Mouse (Mus musculus): Measurements from ENCODE around the gene Acox2. TPM values are rescaled to one million over a fixed set of nuclear protein-coding genes. Genes with fewer than 3 reads are reported as not detected.
A peak's percentile ranks its signal among the peaks of the same experiment; 100 is the strongest.
"Not testable (repeated sequence)": the region's sequence is repeated elsewhere in the genome, so short reads cannot be mapped to it uniquely, and the experiment has no call there.

The Acox2 gene
- polyA plus RNA-seq, 1 experiment from 2014 or later: not detected

- 87% methylated on average over 5 of the region's 5 CpGs for WGBS
- ATAC-seq (replicated peaks; ENCODE audit: low FRiP score): peak; percentile 81; the same call in 1 of the 2 replicates
Measured at GRCm38 (mm10) chr14:8286595-8286994, 27.4 kb upstream of the Acox2 start.

GRCm38 (mm10) chr14:8283784-8284183 is 24.6 kb upstream of the Acox2 start:
- Histone ChIP-seq H3K36me3 (ENCODE audit: control insufficient read depth, insufficient read depth, low read length) (no peaks in the 10 kb centered on the region), H3K4me3 (ENCODE audit: low read depth, low read length) (no peak overlapping the region), H3K4me2 (ENCODE audit: low read depth, low read length, severe bottlenecking) (no peak overlapping the region), H3K9me3 (ENCODE audit: control insufficient read depth, low read length) (no peaks in the 10 kb centered on the region), H3K27me3 (ENCODE audit: control insufficient read depth, insufficient read depth, low read length) (no peaks in the 10 kb centered on the region), H3K9ac (ENCODE audit: low read length) (no peak overlapping the region), H3K27ac (ENCODE audit: low read depth, low read length) (no peak overlapping the region), H3K4me1 (replicated peaks; ENCODE audit: control insufficient read depth, insufficient read depth, low read length) (no peaks in the 10 kb centered on the region)
- ATAC-seq (replicated peaks; ENCODE audit: low FRiP score) (no peak), DNase-seq (ENCODE audit: low spot score) (no peak)

More at GRCm38 (mm10) chr14:8286595-8286994, 27.4 kb upstream of the Acox2 start:
- not testable (repeated sequence) for H3K36me3 ChIP-seq (ENCODE audit: control insufficient read depth, insufficient read depth, low read length); H3K4me1 ChIP-seq (replicated peaks; ENCODE audit: control insufficient read depth, insufficient read depth, low read length); H3K4me2 ChIP-seq (ENCODE audit: low read depth, low read length, severe bottlenecking); H3K27me3 ChIP-seq (ENCODE audit: control insufficient read depth, insufficient read depth, low read length); H3K9me3 ChIP-seq (ENCODE audit: control insufficient read depth, low read length); H3K27ac ChIP-seq (ENCODE audit: low read depth, low read length); DNase-seq (ENCODE audit: low spot score); H3K4me3 ChIP-seq (ENCODE audit: low read depth, low read length); H3K9ac ChIP-seq (ENCODE audit: low read length)

GRCm38 (mm10) chr14:8271281-8271680 is 12.1 kb upstream of the Acox2 start:
- H3K4me3 ChIP-seq (ENCODE audit: low read depth, low read length); H3K27me3 ChIP-seq (ENCODE audit: control insufficient read depth, insufficient read depth, low read length); H3K4me2 ChIP-seq (ENCODE audit: low read depth, low read length, severe bottlenecking); H3K9me3 ChIP-seq (ENCODE audit: control insufficient read depth, low read length); ATAC-seq (replicated peaks; ENCODE audit: low FRiP score); H3K4me1 ChIP-seq (replicated peaks; ENCODE audit: control insufficient read depth, insufficient read depth, low read length); DNase-seq (ENCODE audit: low spot score); H3K9ac ChIP-seq (ENCODE audit: low read length); H3K27ac ChIP-seq (ENCODE audit: low read depth, low read length); H3K36me3 ChIP-seq (ENCODE audit: control insufficient read depth, insufficient read depth, low read length): not testable (repeated sequence)
- WGBS: 88% methylated on average over 8 of the region's 8 CpGs

GRCm38 (mm10) chr14:8264378-8264777 is 5.2 kb upstream of the Acox2 start:
- 93% methylated on average over 1 of the region's 1 CpGs for WGBS
- no peak overlapping the region for H3K9ac ChIP-seq (ENCODE audit: low read length)
- H3K4me2 ChIP-seq (ENCODE audit: low read depth, low read length, severe bottlenecking): no peak overlapping the region

GRCm38 (mm10) chr14:8262242-8262641 is 3.1 kb upstream of the Acox2 start:
- Histone ChIP-seq H3K27me3 (ENCODE audit: control insufficient read depth, insufficient read depth, low read length) (no peaks in the 10 kb centered on the region), H3K4me2 (ENCODE audit: low read depth, low read length, severe bottlenecking) (no peak overlapping the region), H3K27ac (ENCODE audit: low read depth, low read length) (no peak overlapping the region), H3K9ac (ENCODE audit: low read length) (no peak overlapping the region), H3K4me3 (ENCODE audit: low read depth, low read length) (no peak overlapping the region), H3K4me1 (replicated peaks; ENCODE audit: control insufficient read depth, insufficient read depth, low read length) (no peaks in the 10 kb centered on the region), H3K9me3 (ENCODE audit: control insufficient read depth, low read length) (no peaks in the 10 kb centered on the region), H3K36me3 (ENCODE audit: control insufficient read depth, insufficient read depth, low read length) (no peaks in the 10 kb centered on the region)
- no peak for DNase-seq (ENCODE audit: low spot score)
- ATAC-seq (replicated peaks; ENCODE audit: low FRiP score): no peak
- WGBS: 70% methylated on average over 1 of the region's 1 CpGs

More at GRCm38 (mm10) chr14:8264378-8264777, 5.2 kb upstream of the Acox2 start:
- Histone ChIP-seq H3K36me3 (ENCODE audit: control insufficient read depth, insufficient read depth, low read length) (no peaks in the 10 kb centered on the region), H3K27me3 (ENCODE audit: control insufficient read depth, insufficient read depth, low read length) (no peaks in the 10 kb centered on the region), H3K4me3 (ENCODE audit: low read depth, low read length) (no peak overlapping the region), H3K9me3 (ENCODE audit: control insufficient read depth, low read length) (no peaks in the 10 kb centered on the region), H3K27ac (ENCODE audit: low read depth, low read length) (no peak overlapping the region), H3K4me1 (replicated peaks; ENCODE audit: control insufficient read depth, insufficient read depth, low read length) (no peaks in the 10 kb centered on the region)
- no peak for ATAC-seq (replicated peaks; ENCODE audit: low FRiP score)
- no peak for DNase-seq (ENCODE audit: low spot score)

- Histone ChIP-seq H3K27ac (ENCODE audit: low read depth, low read length) (no peak overlapping the region), H3K27me3 (ENCODE audit: control insufficient read depth, insufficient read depth, low read length) (no peaks in the 10 kb centered on the region), H3K4me3 (ENCODE audit: low read depth, low read length) (no peak overlapping the region), H3K4me1 (replicated peaks; ENCODE audit: control insufficient read depth, insufficient read depth, low read length) (no peaks in the 10 kb centered on the region), H3K36me3 (ENCODE audit: control insufficient read depth, insufficient read depth, low read length) (no peaks in the 10 kb centered on the region), H3K9ac (ENCODE audit: low read length) (no peak overlapping the region), H3K9me3 (ENCODE audit: control insufficient read depth, low read length) (no peaks in the 10 kb centered on the region), H3K4me2 (ENCODE audit: low read depth, low read length, severe bottlenecking) (no peak overlapping the region)
- DNase-seq (ENCODE audit: low spot score): no peak
- ATAC-seq (replicated peaks; ENCODE audit: low FRiP score): no peak
- WGBS: 78% methylated on average over 5 of the region's 5 CpGs
Measured at GRCm38 (mm10) chr14:8260214-8260613, 1.1 kb upstream of the Acox2 start.

GRCm38 (mm10) chr14:8258752-8259151 is 401 bp downstream of the Acox2 start:
- Histone ChIP-seq H3K36me3 (ENCODE audit: control insufficient read depth, insufficient read depth, low read length) (no peaks in the 10 kb centered on the region), H3K9me3 (ENCODE audit: control insufficient read depth, low read length) (no peaks in the 10 kb centered on the region), H3K9ac (ENCODE audit: low read length) (no peak overlapping the region), H3K4me3 (ENCODE audit: low read depth, low read length) (no peak overlapping the region), H3K27me3 (ENCODE audit: control insufficient read depth, insufficient read depth, low read length) (no peaks in the 10 kb centered on the region), H3K4me1 (replicated peaks; ENCODE audit: control insufficient read depth, insufficient read depth, low read length) (no peaks in the 10 kb centered on the region), H3K27ac (ENCODE audit: low read depth, low read length) (no peak overlapping the region), H3K4me2 (ENCODE audit: low read depth, low read length, severe bottlenecking) (no peak overlapping the region)
- WGBS: 90% methylated on average over 3 of the region's 3 CpGs
- no peak for DNase-seq (ENCODE audit: low spot score)
- no peak for ATAC-seq (replicated peaks; ENCODE audit: low FRiP score)

- no peaks in the 10 kb centered on the region for H3K4me1 ChIP-seq (replicated peaks; ENCODE audit: control insufficient read depth, insufficient read depth, low read length)
- DNase-seq (ENCODE audit: low spot score) (no peak), ATAC-seq (replicated peaks; ENCODE audit: low FRiP score) (no peak)
- WGBS: 48% methylated on average over 3 of the region's 3 CpGs
- no peaks in the 10 kb centered on the region for H3K36me3 ChIP-seq (ENCODE audit: control insufficient read depth, insufficient read depth, low read length)
- no peak overlapping the region for H3K27ac ChIP-seq (ENCODE audit: low read depth, low read length)
- H3K4me2 ChIP-seq (ENCODE audit: low read depth, low read length, severe bottlenecking): no peak overlapping the region
- no peaks in the 10 kb centered on the region for H3K27me3 ChIP-seq (ENCODE audit: control insufficient read depth, insufficient read depth, low read length)
- H3K9me3 ChIP-seq (ENCODE audit: control insufficient read depth, low read length): no peaks in the 10 kb centered on the region
- H3K9ac ChIP-seq (ENCODE audit: low read length): no peak overlapping the region
- H3K4me3 ChIP-seq (ENCODE audit: low read depth, low read length): no peak overlapping the region
Measured at GRCm38 (mm10) chr14:8258335-8258627, 872 bp downstream of the Acox2 start.

GRCm38 (mm10) chr14:8257521-8258334 is 1.4 kb downstream of the Acox2 start:
- no peak for DNase-seq (ENCODE audit: low spot score)
- WGBS: 54% methylated on average over 7 of the region's 7 CpGs
- H3K27me3 ChIP-seq (ENCODE audit: control insufficient read depth, insufficient read depth, low read length): no peaks in the 10 kb centered on the region
- no peak overlapping the region for H3K9ac ChIP-seq (ENCODE audit: low read length)
- no peaks in the 10 kb centered on the region for H3K36me3 ChIP-seq (ENCODE audit: control insufficient read depth, insufficient read depth, low read length)
- no peak overlapping the region for H3K27ac ChIP-seq (ENCODE audit: low read depth, low read length)
- no peaks in the 10 kb centered on the region for H3K4me1 ChIP-seq (replicated peaks; ENCODE audit: control insufficient read depth, insufficient read depth, low read length)
- no peak overlapping the region for H3K4me2 ChIP-seq (ENCODE audit: low read depth, low read length, severe bottlenecking)
- H3K9me3 ChIP-seq (ENCODE audit: control insufficient read depth, low read length): no peaks in the 10 kb centered on the region
- ATAC-seq (replicated peaks; ENCODE audit: low FRiP score): no peak
- H3K4me3 ChIP-seq (ENCODE audit: low read depth, low read length): no peak overlapping the region
